Mouse (Mus musculus) midbrain, embryonic 16.5 days (tissue): ENCODE measurements at regions not wholly inside any gene's neighbourhood (a gene's known extent, or its start where the extent isn't known, plus 50 kb on each side); places are given as distances from the start of the nearest gene placed in this dataset. TPM values are rescaled to one million over a fixed set of nuclear protein-coding genes. Genes with fewer than 3 reads are reported as not detected.

Experiments
- ATAC-seq: fragments of 200-750 bp; cut with Nextera tagmentation; 2 replicates; pipeline ENCODE4 v1.8.0; 2017; ENCODE audit warnings: moderate TSS enrichment
- H3K27ac ChIP-seq: fragments of 300-500 bp; sonication (generic); 2 replicates; pipeline ENCODE4 v1.5.1; 2014; ENCODE audit warnings: mild to moderate bottlenecking, low read length, mixed read lengths
- H3K27me3 ChIP-seq: fragments of 300-500 bp; sonication (generic); 2 replicates; pipeline ENCODE4 v1.6.1; 2014; ENCODE audit warnings: low read depth, low read length, mixed read lengths; ENCODE audit not compliant: control insufficient read depth, insufficient read depth
- H3K36me3 ChIP-seq: fragments of 300-500 bp; sonication (generic); 2 replicates; pipeline ENCODE4 v1.6.1; 2014; ENCODE audit warnings: mild to moderate bottlenecking, low read length, moderate library complexity, mixed read lengths; ENCODE audit not compliant: control insufficient read depth, insufficient read depth
- H3K4me1 ChIP-seq: fragments of 300-500 bp; sonication (generic); 2 replicates; pipeline ENCODE4 v1.6.1; 2014; ENCODE audit warnings: mild to moderate bottlenecking, low read length, mixed read lengths; ENCODE audit not compliant: control insufficient read depth, insufficient read depth
- H3K4me2 ChIP-seq: fragments of 300-500 bp; sonication (generic); 2 replicates; pipeline ENCODE4 v1.6.1; 2014; ENCODE audit warnings: mild to moderate bottlenecking, low read length, mixed read lengths
- H3K4me3 ChIP-seq: fragments of 300-500 bp; sonication (generic); 2 replicates; pipeline ENCODE4 v1.5.1; 2014; ENCODE audit warnings: low read depth, mild to moderate bottlenecking, low read length, moderate library complexity, mixed read lengths
- H3K9ac ChIP-seq: fragments of 300-500 bp; sonication (generic); 2 replicates; pipeline ENCODE4 v1.6.1; 2014; ENCODE audit warnings: low read depth, low read length, mixed read lengths
- H3K9me3 ChIP-seq: fragments of 300-500 bp; sonication (generic); replicated peaks from 2 replicates; pipeline ENCODE4 v1.6.1; 2014; ENCODE audit warnings: mild to moderate bottlenecking, low read length, mixed read lengths; ENCODE audit not compliant: control insufficient read depth, poor library complexity, severe bottlenecking
- WGBS: fragments of 180-500 bp; shearing (Covaris S2); extraction: QIAGEN DNeasy Blood & Tissue Kit; methylation state at CpG from one replicate; pipeline ENCODE4 v1.1.7; 2014; 5-methylcytosine and 5-hydroxymethylcytosine counted together
- microRNA-seq: library from miRNA; unstranded; fragments of <30 nt; microRNA quantifications from one replicate; pipeline ENCODE4, GENCODE M21; 2017

DNA sequence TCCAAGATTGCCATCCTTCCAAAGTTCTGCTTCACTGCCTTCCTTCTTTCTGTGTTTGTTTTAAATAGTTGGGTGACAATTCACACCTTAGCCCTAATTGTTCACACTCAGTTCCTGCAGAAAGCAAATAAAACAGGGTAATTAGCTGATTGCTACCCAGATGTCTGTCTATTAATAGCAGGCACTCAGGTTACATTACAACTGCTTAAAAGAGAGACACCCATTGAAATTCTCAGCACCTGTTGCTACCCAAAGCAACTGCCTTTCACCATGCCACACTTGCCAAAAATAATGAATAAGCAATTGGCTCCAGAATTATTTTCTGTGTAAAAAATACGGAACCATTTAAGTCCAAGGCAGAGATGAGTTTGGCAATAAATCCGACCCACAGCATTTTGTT lies 860.6 kb upstream of the Flrt2 start:
- Histone ChIP-seq H3K27me3 (no peaks in the 10 kb centered on the region), H3K9me3 (no peaks in the 10 kb centered on the region), H3K9ac (no peak overlapping the region), H3K4me3 (no peak overlapping the region), H3K4me1 (no peaks in the 10 kb centered on the region), H3K4me2 (no peak overlapping the region), H3K36me3 (no peaks in the 10 kb centered on the region), H3K27ac (no peak overlapping the region)
- ATAC-seq: no peak
- 91% methylated on average over 2 of the region's 2 CpGs for WGBS

DNA sequence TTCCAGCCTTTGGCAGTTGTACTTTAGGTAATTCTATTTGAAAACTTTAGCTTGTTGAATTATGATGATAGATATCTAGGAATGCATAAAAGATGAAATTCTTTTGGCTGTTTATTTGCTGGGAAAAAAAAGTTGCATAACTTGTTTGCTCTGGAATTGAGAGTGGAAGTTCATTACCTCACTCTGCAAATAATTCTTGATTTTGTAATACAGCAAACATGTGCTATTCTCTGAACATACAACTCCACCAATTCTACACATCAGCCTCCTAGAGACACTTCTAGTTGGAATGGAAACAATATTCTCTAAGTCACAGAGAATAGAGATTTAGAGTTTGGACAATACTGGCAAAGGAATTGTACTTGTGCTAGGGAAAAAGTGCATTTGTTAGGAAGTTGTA lies 829.3 kb upstream of the Flrt2 start:
- no peaks in the 10 kb centered on the region for H3K27me3 ChIP-seq
- H3K4me3 ChIP-seq: no peak overlapping the region
- H3K4me1 ChIP-seq: no peaks in the 10 kb centered on the region
- no peak overlapping the region for H3K27ac ChIP-seq
- no peak for ATAC-seq
- no peaks in the 10 kb centered on the region for H3K36me3 ChIP-seq
- H3K9ac ChIP-seq: no peak overlapping the region
- H3K4me2 ChIP-seq: no peak overlapping the region
- no peaks in the 10 kb centered on the region for H3K9me3 ChIP-seq

DNA sequence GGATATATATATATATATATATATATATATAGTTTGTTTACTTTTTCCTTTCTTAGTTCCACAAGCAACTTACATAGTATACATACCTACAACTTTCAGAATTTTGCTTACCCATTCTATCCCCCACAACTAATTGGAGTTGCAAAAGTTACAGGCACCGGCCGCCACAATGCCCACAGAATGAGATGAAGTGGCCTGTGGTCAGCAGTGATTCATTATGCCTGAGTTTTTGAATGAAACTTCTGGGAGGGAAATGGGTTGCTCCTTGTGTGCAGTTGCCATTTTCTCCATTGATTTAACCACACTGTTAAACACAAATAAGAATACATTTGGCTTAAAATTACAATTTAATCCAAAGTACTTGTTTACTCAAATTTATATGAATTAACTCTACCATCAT lies 781.2 kb upstream of the Flrt2 start:
- no peak overlapping the region for H3K4me2 ChIP-seq
- no peak overlapping the region for H3K27ac ChIP-seq
- H3K9me3 ChIP-seq: no peaks in the 10 kb centered on the region
- WGBS: 86% methylated on average over 2 of the region's 2 CpGs
- H3K9ac ChIP-seq: no peak overlapping the region
- H3K27me3 ChIP-seq: no peaks in the 10 kb centered on the region
- ATAC-seq: no peak
- no peak overlapping the region for H3K4me3 ChIP-seq
- H3K4me1 ChIP-seq: no peaks in the 10 kb centered on the region
- no peaks in the 10 kb centered on the region for H3K36me3 ChIP-seq

DNA sequence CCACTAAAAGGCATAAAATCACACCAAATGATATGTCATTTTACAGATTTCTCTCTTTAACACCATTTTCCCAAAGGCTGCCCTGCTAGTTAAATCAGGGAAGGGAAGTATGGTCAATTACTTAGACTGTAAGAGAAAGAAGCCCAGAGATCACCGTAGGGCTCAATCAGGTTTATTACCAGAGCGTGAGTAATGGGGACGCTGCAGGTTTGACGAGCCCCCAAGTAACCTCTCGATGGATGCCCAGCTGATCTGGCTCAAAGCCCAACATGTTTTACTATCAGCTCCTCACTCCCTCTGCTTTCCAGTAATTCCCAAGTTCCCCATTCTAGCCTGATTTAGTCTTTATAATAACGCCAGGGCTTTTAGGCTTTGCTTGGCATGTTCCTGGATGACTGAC lies 749.0 kb upstream of the Flrt2 start:
- Histone ChIP-seq H3K4me2 (no peak overlapping the region), H3K27me3 (no peaks in the 10 kb centered on the region), H3K4me1 (no peaks in the 10 kb centered on the region), H3K4me3 (no peak overlapping the region), H3K9ac (no peak overlapping the region), H3K27ac (no peak overlapping the region), H3K36me3 (no peaks in the 10 kb centered on the region), H3K9me3 (no peaks in the 10 kb centered on the region)
- ATAC-seq: no peak
- WGBS: 79% methylated on average over 6 of the region's 6 CpGs

Small RNAs in the stretch of these regions (microRNA-seq; reads per million reads assigned to microRNA genes)
- not detected for gene Mir8099-2
